8 mouse cellular contexts compared by ENCODE assay signal in the genomic region with DNA sequence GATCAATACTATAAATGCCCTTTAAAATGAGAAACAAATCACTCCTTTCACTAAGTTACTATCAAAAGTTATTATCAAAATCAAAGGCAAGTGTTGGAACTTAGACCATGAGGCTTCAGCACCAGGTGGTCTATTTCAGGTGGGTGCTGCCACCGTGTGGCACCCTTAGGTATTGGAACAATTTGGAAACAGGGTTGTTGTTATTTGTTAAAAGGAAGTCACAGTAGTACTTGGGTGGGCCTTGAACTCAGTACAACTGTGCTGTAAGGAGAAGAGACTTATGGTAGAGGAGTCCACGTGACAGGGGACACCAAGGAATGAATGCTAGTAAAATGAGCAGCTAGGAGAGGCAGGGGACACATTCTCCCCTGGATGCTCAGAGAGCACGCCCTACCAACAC.
DNase-seq lines count a peak whose midpoint lies in the region; ATAC-seq lines count a peak whose summit lies in the region.

No protein-coding gene starts in this region.

- ATAC-seq in forebrain, embryonic 15.5 days (replicated peaks), result peak; percentile 56; the same call in 1 of the 2 replicates

- H3K4me1 ChIP-seq in forebrain, embryonic 15.5 days, result no peaks in the 10 kb centered on the region

- H3K9me3 ChIP-seq in forebrain, embryonic 15.5 days, result no peaks in the 10 kb centered on the region

- no peak overlapping the region for H3K4me2 ChIP-seq in forebrain, embryonic 15.5 days (replicated peaks)

- H3K27me3 ChIP-seq in forebrain, embryonic 15.5 days, result no peaks in the 10 kb centered on the region

- no peak overlapping the region for H3K9ac ChIP-seq in forebrain, embryonic 15.5 days (replicated peaks)

- DNase-seq in layer of hippocampus, postnatal 10 days (ENCODE audit: low spot score in 2 of 2), result peak; percentile 73
- no peak for DNase-seq in layer of hippocampus, adult 9-11 months
- peak; percentile 69 for DNase-seq in ES-CJ7 (ENCODE audit: low read depth, low spot score)
- DNase-seq in adrenal gland, postnatal 14 days, result peak; percentile 72
- peak; percentile 78 for DNase-seq in kidney, postnatal 10 days
- peak; percentile 63 for DNase-seq in mesoderm, embryonic 11.5 days (ENCODE audit: low read depth, low spot score)
- peak; percentile 70 for DNase-seq in thymus, postnatal 14 days

- 41% methylated on average over 3 of the region's 3 CpGs for WGBS in forebrain, embryonic 15.5 days

- H3K27ac ChIP-seq in forebrain, embryonic 15.5 days (replicated peaks), result no peak overlapping the region

- H3K4me3 ChIP-seq in forebrain, embryonic 15.5 days, result no peak overlapping the region

- no peaks in the 10 kb centered on the region for H3K36me3 ChIP-seq in forebrain, embryonic 15.5 days
